14 mouse cellular contexts compared by ENCODE assay signal in the genomic region with DNA sequence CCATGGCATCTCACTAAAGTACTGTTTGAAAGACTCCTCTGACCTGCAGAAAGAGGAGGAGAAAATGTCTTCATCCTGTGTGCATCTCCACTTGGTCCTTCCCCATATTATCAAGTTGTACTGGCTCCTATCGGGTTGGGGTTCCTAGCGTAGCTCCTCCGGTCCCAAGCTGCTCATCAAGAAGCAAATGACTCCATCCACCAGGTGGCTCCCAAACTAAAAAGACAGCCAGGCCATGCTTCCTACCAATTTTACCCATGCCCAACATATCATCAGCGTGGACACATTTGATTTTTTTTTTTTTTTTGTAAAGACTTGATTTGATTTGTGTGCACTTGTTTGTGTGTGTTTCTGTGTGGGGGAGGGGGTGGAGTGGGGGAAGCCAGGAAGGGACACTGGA. TPM values are rescaled to one million over a fixed set of nuclear protein-coding genes. Genes with fewer than 3 reads are reported as not detected.
A peak's percentile ranks its signal among the peaks of the same experiment; 100 is the strongest.
DNase-seq lines count a peak whose midpoint lies in the region; ATAC-seq and TF ChIP-seq lines count a peak whose summit lies in the region.
"Had no signal": no experiment of that assay in that cellular context is flagged by ENCODE, and none has a peak within 500 bp of the region (broad histone marks: within the 10 kb centered on the region; RNA-seq: fewer than 3 reads in every experiment).

No protein-coding gene starts in this region.

- no peak overlapping the region for H3K9ac ChIP-seq in forebrain, postnatal 0 days
- H3K9ac ChIP-seq in liver, postnatal 0 days (replicated peaks): no peak overlapping the region
- no peak overlapping the region for H3K9ac ChIP-seq in liver, embryonic 12.5 days
- H3K9ac ChIP-seq: stomach, embryonic 15.5 days had no signal

- peak; percentile 40 for DNase-seq in forebrain, postnatal 0 days
- DNase-seq in forebrain, embryonic 10.5 days (ENCODE audit: extremely low spot score, low spot score): no peak
- no peak for DNase-seq in liver, postnatal 0 days
- peak; percentile 59 for DNase-seq in R1 (ENCODE audit: low read depth, low spot score)
- DNase-seq in kidney, postnatal 36 days: peak; percentile 42 to 69
- no peak for DNase-seq in layer of hippocampus, adult 9-11 months
- DNase-seq in frontal cortex, postnatal 10 days (ENCODE audit: low spot score in 2 of 2): no peak

- no peaks in the 10 kb centered on the region for H3K4me1 ChIP-seq in forebrain, postnatal 0 days (ENCODE audit: insufficient read depth)
- peaks cover 18% of the 10 kb centered on the region for H3K4me1 ChIP-seq in forebrain, embryonic 10.5 days
- H3K4me1 ChIP-seq in liver, postnatal 0 days (ENCODE audit: insufficient read depth): no peaks in the 10 kb centered on the region
- no peaks in the 10 kb centered on the region for H3K4me1 ChIP-seq in liver, embryonic 12.5 days
- H3K4me1 ChIP-seq: stomach, embryonic 15.5 days had no signal

- H3K27me3 ChIP-seq in forebrain, postnatal 0 days (ENCODE audit: insufficient read depth, low read length): no peaks in the 10 kb centered on the region
- peaks cover 3% of the 10 kb centered on the region; the same call in 1 of the 2 replicates for H3K27me3 ChIP-seq in forebrain, embryonic 10.5 days (ENCODE audit: poor library complexity, severe bottlenecking)
- no peaks in the 10 kb centered on the region for H3K27me3 ChIP-seq in liver, postnatal 0 days (ENCODE audit: insufficient read depth, low read length)
- no peaks in the 10 kb centered on the region for H3K27me3 ChIP-seq in liver, embryonic 12.5 days (replicated peaks)
- H3K27me3 ChIP-seq: stomach, embryonic 15.5 days had no signal

- H3K9me3 ChIP-seq in forebrain, postnatal 0 days (ENCODE audit: low read length): no peaks in the 10 kb centered on the region
- no peaks in the 10 kb centered on the region for H3K9me3 ChIP-seq in forebrain, embryonic 10.5 days
- H3K9me3 ChIP-seq in liver, postnatal 0 days (ENCODE audit: low read length): no peaks in the 10 kb centered on the region
- no peaks in the 10 kb centered on the region for H3K9me3 ChIP-seq in liver, embryonic 12.5 days (replicated peaks)
- H3K9me3 ChIP-seq: stomach, embryonic 15.5 days had no signal

- ATAC-seq in forebrain, postnatal 0 days: no peak
- no peak for ATAC-seq in liver, postnatal 0 days
- no peak for ATAC-seq in liver, embryonic 12.5 days
- ATAC-seq: activated CD4-positive, CD25-positive, alpha-beta regulatory T cell, adult 4 months had no signal

- H3K4me2 ChIP-seq in forebrain, postnatal 0 days (ENCODE audit: low read depth): no peak overlapping the region
- H3K4me2 ChIP-seq in liver, postnatal 0 days (ENCODE audit: low read depth, low read length): no peak overlapping the region
- H3K4me2 ChIP-seq in liver, embryonic 12.5 days: no peak overlapping the region
- H3K4me2 ChIP-seq: stomach, embryonic 15.5 days had no signal

- H3K36me3 ChIP-seq in forebrain, postnatal 0 days (ENCODE audit: insufficient read depth): no peaks in the 10 kb centered on the region
- H3K36me3 ChIP-seq in forebrain, embryonic 10.5 days (replicated peaks): peaks cover 69% of the 10 kb centered on the region
- H3K36me3 ChIP-seq in liver, postnatal 0 days (replicated peaks; ENCODE audit: insufficient read depth, low read length): no peaks in the 10 kb centered on the region
- no peaks in the 10 kb centered on the region for H3K36me3 ChIP-seq in liver, embryonic 12.5 days

- WGBS in forebrain, postnatal 0 days: 80% methylated on average over 4 of the region's 4 CpGs
- 89% methylated on average over 4 of the region's 4 CpGs for WGBS in forebrain, embryonic 10.5 days
- WGBS in liver, postnatal 0 days (ENCODE audit: insufficient replicate concordance): 72% methylated on average over 4 of the region's 4 CpGs
- 79% methylated on average over 4 of the region's 4 CpGs for WGBS in liver, embryonic 12.5 days (ENCODE audit: insufficient replicate concordance)

- TF ChIP-seq EP300 in liver, postnatal 0 days (IDR thresholded peaks at IDR 0.05; ENCODE audit: low read depth): no peak

- H3K4me3 ChIP-seq in forebrain, postnatal 0 days (ENCODE audit: low read depth, low read length): no peak overlapping the region
- H3K4me3 ChIP-seq in forebrain, embryonic 10.5 days: no peak overlapping the region
- no peak overlapping the region for H3K4me3 ChIP-seq in liver, postnatal 0 days (ENCODE audit: low read depth, low read length)
- H3K4me3 ChIP-seq in liver, embryonic 12.5 days: no peak overlapping the region
- H3K4me3 ChIP-seq: myocyte; stomach, embryonic 15.5 days had no signal

- peak; percentile 55; the same call in 1 of the 2 replicates for TF ChIP-seq CTCF in forebrain, postnatal 0 days (IDR thresholded peaks at IDR 0.05; ENCODE audit: low read depth)
- peak; percentile 35 for TF ChIP-seq CTCF in liver, postnatal 0 days (IDR thresholded peaks at IDR 0.05; ENCODE audit: low read depth)

- H3K27ac ChIP-seq in forebrain, postnatal 0 days (ENCODE audit: low read depth, low read length): no peak overlapping the region
- H3K27ac ChIP-seq in forebrain, embryonic 10.5 days: no peak overlapping the region
- H3K27ac ChIP-seq in liver, postnatal 0 days (ENCODE audit: low read depth): no peak overlapping the region
- no peak overlapping the region for H3K27ac ChIP-seq in liver, embryonic 12.5 days
- H3K27ac ChIP-seq: macrophage; stomach, embryonic 15.5 days had no signal

RNA-seq across cellular contexts. Expression of a gene that starts 28.9 kb away (rescaled TPM):
- 79.7 and 90.6 TPM in 2 replicates for total RNA-seq in forebrain, postnatal 0 days (2014; rRNA removed)
- 110 and 126 TPM in 2 replicates for polyA plus RNA-seq in forebrain, postnatal 0 days (2015; fragmentation: Nextera tagmentation; extraction: Ambion mirVana)
- 129 and 134 TPM in 2 replicates for polyA plus RNA-seq in forebrain, embryonic 10.5 days (2016; fragmentation: Nextera tagmentation; extraction: Ambion mirVana)
- 41.8 and 43.6 TPM in 2 replicates for polyA plus RNA-seq in liver, postnatal 0 days (2015; fragmentation: Nextera tagmentation; extraction: Ambion mirVana)
- 79.7 and 81.5 TPM in 2 replicates for polyA plus RNA-seq in liver, embryonic 12.5 days (2016; fragmentation: Nextera tagmentation; extraction: Ambion mirVana)

RNA-seq across cellular contexts. Expression of a gene that starts 28.9 kb away (rescaled TPM):
- total RNA-seq in forebrain, postnatal 0 days (2014; rRNA removed): 15.1 and 18.2 TPM in 2 replicates
- polyA plus RNA-seq in forebrain, postnatal 0 days (2015; fragmentation: Nextera tagmentation; extraction: Ambion mirVana): 20.8 and 22.2 TPM in 2 replicates
- 26.3 and 28.1 TPM in 2 replicates for polyA plus RNA-seq in forebrain, embryonic 10.5 days (2016; fragmentation: Nextera tagmentation; extraction: Ambion mirVana)
- polyA plus RNA-seq in liver, postnatal 0 days (2015; fragmentation: Nextera tagmentation; extraction: Ambion mirVana): 13.9 and 14.8 TPM in 2 replicates
- polyA plus RNA-seq in liver, embryonic 12.5 days (2016; fragmentation: Nextera tagmentation; extraction: Ambion mirVana): 23.5 and 25.1 TPM in 2 replicates

RNA-seq across cellular contexts. Expression of a gene that starts 55.0 kb away (rescaled TPM):
- 11.5 and 12.2 TPM in 2 replicates for total RNA-seq in forebrain, postnatal 0 days (2014; rRNA removed)
- 6.9 and 8.7 TPM in 2 replicates for polyA plus RNA-seq in forebrain, postnatal 0 days (2015; fragmentation: Nextera tagmentation; extraction: Ambion mirVana)
- 65.6 and 68.5 TPM in 2 replicates for polyA plus RNA-seq in forebrain, embryonic 10.5 days (2016; fragmentation: Nextera tagmentation; extraction: Ambion mirVana)
- 6.8 and 9.5 TPM in 2 replicates for polyA plus RNA-seq in liver, postnatal 0 days (2015; fragmentation: Nextera tagmentation; extraction: Ambion mirVana)
- 32.3 and 33.0 TPM in 2 replicates for polyA plus RNA-seq in liver, embryonic 12.5 days (2016; fragmentation: Nextera tagmentation; extraction: Ambion mirVana)

RNA-seq across cellular contexts. Expression of a gene that starts 55.0 kb away (rescaled TPM):
- total RNA-seq in forebrain, postnatal 0 days (2014; rRNA removed): 0.43 TPM in 1 of 2 replicates, not detected in the other
- polyA plus RNA-seq in forebrain, postnatal 0 days (2015; fragmentation: Nextera tagmentation; extraction: Ambion mirVana): 0.89 and 1.2 TPM in 2 replicates
- polyA plus RNA-seq in forebrain, embryonic 10.5 days (2016; fragmentation: Nextera tagmentation; extraction: Ambion mirVana): 0.53 TPM in 1 of 2 replicates, not detected in the other
- polyA plus RNA-seq in liver, postnatal 0 days (2015; fragmentation: Nextera tagmentation; extraction: Ambion mirVana): 0.73 and 0.86 TPM in 2 replicates
- 0.25 and 0.52 TPM in 2 replicates for polyA plus RNA-seq in liver, embryonic 12.5 days (2016; fragmentation: Nextera tagmentation; extraction: Ambion mirVana)
- total RNA-seq: gastrocnemius, postnatal 4 days; heart, postnatal 14 days had no signal
- polyA plus RNA-seq: activated CD4-positive, CD25-positive, alpha-beta regulatory T cell, adult 4 months; macrophage had no signal

Comparison
In these comparisons a context has a peak if more than half of its experiments do, and no peak if none do; other contexts are left out.
1. DNase-seq: peak in forebrain, postnatal 0 days (single experiment), R1 (single experiment) and kidney, postnatal 36 days (2 of 2); none in forebrain, embryonic 10.5 days (single experiment), liver, postnatal 0 days (single experiment), layer of hippocampus, adult 9-11 months (single experiment) and frontal cortex, postnatal 10 days (0 of 2).